Mouse (Mus musculus): ENCODE data around the gene Hoxd4.

- TF ChIP-seq GATA1 (IDR thresholded peaks at IDR 0.05; ENCODE audit: low read length): no peak
- TF ChIP-seq TAL1 (IDR thresholded peaks at IDR 0.05; ENCODE audit: low read length): no peak
These were observed 693 bp upstream of the Hoxd4 start for GRCm38 (mm10) chr2:74710929-74711543.
